Mouse (Mus musculus): ENCODE measurements at regions not wholly inside any gene's neighbourhood (a gene's known extent, or its start where the extent isn't known, plus 50 kb on each side); places are given as distances from the start of the nearest gene placed in this dataset.
A peak's percentile ranks its signal among the peaks of the same experiment; 100 is the strongest.

GRCm38 (mm10) chr8:128113116-128113515, 245.3 kb upstream of the Nrp1 start:
- DNase-seq (ENCODE audit: low spot score in 2 of 2) = no peak

GRCm38 (mm10) chr8:128141290-128141966, 217.0 kb upstream of the Nrp1 start:
- DNase-seq (ENCODE audit: low spot score in 2 of 2) = no peak

DNA sequence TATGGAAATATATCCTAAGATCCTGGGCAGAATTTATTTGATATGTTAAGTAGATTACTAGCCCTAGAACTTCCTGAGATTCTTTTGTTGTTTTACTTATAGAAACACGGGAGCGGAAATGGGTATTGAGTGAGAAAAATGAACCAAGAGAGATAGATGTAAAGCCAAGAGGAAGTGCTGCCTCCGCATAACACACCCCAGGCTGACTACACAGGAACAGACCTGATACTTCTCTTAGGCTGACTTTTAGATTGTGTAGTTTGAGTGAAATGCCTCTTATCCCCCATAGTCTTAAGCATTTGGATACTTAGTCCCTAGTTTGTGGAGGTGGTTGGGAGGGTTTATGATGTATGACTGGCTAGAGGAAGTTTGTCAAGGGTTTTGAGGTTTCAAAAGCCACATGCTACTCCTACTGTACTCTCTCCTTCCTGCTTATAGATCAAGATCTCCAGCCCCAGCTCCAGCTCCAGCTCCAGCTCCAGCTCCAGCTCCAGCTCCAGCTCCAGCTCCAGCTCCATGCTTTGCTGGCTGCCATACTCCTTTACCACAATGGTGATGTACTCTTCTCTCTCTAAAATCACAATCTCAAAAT, 210.0 kb upstream of the Nrp1 start:
- no peak for DNase-seq (ENCODE audit: low spot score in 2 of 2)

GRCm38 (mm10) chr8:128155604-128156003, 202.8 kb upstream of the Nrp1 start:
- DNase-seq (ENCODE audit: low spot score in 2 of 2) = no peak

- no peak for DNase-seq (ENCODE audit: low spot score in 2 of 2)
Measured at GRCm38 (mm10) chr8:128156221-128156620, 202.2 kb upstream of the Nrp1 start.

DNA sequence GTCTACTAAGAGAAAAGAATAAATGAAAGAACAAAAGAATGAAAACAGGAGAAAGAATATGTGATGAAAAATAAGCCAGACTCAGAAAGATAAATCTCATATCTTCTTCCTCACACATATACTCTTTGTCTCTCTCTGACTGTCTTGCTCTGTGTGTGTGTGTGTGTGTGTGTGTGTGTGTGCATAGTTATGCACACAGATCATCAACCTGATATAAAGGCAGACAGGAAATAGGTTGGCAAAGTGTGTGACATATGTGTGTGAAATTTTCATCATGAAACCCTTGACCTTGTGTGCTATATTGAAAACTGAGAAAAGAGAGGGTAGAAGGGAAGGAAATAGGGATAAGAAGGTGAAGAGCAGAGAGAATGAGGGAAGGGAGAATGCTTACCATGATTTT, 195.5 kb upstream of the Nrp1 start:
- no peak for DNase-seq (ENCODE audit: low spot score in 2 of 2)

DNA sequence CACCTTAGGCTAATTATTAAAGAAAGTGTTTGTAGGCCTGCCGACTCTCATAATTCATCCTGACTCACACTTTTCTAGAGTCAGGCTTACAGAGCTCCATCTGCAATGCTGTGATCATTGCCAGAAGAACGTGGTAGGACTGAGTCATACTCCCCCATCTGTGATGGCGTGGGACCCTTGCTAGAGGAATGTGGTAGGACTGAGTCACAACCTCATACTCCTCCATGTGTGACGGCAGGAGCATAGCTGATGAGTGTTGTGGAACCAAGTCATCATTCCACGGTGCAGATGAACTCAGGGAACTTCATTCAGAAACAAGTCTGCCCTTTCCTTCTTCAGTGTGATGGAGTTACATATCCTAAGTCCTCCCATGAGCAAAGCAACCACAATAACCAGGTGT, 193.4 kb upstream of the Nrp1 start:
- DNase-seq (ENCODE audit: low spot score in 2 of 2) = peak; percentile 72 to 78

GRCm38 (mm10) chr8:128165591-128165990, 192.8 kb upstream of the Nrp1 start:
- no peak for DNase-seq (ENCODE audit: low spot score in 2 of 2)

GRCm38 (mm10) chr8:128166097-128166496, 192.3 kb upstream of the Nrp1 start:
- DNase-seq (ENCODE audit: low spot score in 2 of 2) = no peak

- peak; percentile 10 to 22 for DNase-seq (ENCODE audit: low spot score in 2 of 2)
Measured at GRCm38 (mm10) chr8:128168819-128169218, 189.6 kb upstream of the Nrp1 start.

DNA sequence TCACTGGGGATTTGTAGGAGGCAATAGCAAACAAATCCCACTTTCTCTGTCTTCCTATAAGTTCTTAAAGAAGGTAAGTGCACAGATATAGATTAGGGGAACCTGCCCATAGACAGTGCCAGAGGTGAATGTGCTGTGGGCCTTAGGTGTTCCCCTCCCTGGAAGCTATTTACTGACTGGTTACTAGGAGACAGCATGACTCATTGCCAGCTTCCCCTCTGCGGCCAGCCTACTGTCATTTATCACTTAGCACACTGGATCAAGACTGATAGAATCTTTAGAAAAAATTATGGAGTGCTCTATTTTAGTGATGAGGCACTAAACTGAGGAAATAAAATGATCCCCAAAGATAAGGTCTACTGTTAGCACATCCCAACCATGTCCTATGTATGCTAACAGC, 187.3 kb upstream of the Nrp1 start:
- no peak for DNase-seq (ENCODE audit: low spot score in 2 of 2)

GRCm38 (mm10) chr8:128180214-128180613, 178.2 kb upstream of the Nrp1 start:
- DNase-seq (ENCODE audit: low spot score in 2 of 2) = no peak

GRCm38 (mm10) chr8:128183081-128183480, 175.3 kb upstream of the Nrp1 start:
- DNase-seq (ENCODE audit: low spot score in 2 of 2) = no peak

DNA sequence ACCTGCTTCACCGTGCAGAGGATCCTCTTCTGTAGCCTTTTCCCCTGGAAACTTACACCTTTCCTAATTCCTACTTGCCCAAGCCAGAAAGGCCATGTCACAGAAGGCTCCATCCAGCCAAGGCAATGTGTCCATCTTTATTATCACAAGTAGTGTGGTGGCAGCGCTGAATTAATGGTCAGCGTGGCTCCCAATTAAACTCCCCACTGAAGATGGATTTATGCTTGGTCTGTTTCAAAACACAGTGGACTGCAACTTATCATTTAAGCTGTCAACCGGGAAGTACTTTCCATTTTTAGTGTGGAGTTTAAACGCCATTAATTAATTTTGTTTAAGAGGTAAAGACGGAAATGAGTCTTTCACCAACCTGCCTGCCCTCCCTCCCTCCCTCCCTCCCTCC, 170.1 kb upstream of the Nrp1 start:
- DNase-seq (ENCODE audit: low spot score in 2 of 2) = no peak

- DNase-seq (ENCODE audit: low spot score in 2 of 2) = no peak
Measured at GRCm38 (mm10) chr8:128193293-128193887, 165.0 kb upstream of the Nrp1 start.

DNA sequence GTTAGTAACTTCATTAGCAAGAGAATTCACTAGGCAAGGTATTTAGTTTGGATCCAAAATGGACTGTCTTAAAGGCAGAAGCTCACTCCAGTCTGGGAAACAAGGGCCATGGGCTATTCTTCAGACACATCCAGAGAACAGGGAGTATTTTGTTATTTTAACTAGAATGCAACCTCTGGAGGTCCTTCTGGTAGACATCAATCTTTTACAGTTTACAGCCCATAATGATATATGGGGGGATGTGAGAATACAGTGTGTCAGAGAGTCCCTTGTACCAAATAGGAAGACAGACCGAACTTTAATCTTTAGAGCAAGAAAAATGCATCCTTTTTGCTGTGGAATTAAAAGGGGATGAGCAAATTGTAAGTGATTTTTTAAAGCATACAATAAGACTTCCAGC, 157.6 kb upstream of the Nrp1 start:
- no peak for DNase-seq (ENCODE audit: low spot score in 2 of 2)

- DNase-seq (ENCODE audit: low spot score in 2 of 2) = no peak
Measured at GRCm38 (mm10) chr8:128201635-128202034, 156.8 kb upstream of the Nrp1 start.

GRCm38 (mm10) chr8:128202158-128202886, 156.1 kb upstream of the Nrp1 start:
- DNase-seq (ENCODE audit: low spot score in 2 of 2) = no peak

GRCm38 (mm10) chr8:128204803-128205202, 153.6 kb upstream of the Nrp1 start:
- DNase-seq (ENCODE audit: low spot score in 2 of 2) = no peak

DNA sequence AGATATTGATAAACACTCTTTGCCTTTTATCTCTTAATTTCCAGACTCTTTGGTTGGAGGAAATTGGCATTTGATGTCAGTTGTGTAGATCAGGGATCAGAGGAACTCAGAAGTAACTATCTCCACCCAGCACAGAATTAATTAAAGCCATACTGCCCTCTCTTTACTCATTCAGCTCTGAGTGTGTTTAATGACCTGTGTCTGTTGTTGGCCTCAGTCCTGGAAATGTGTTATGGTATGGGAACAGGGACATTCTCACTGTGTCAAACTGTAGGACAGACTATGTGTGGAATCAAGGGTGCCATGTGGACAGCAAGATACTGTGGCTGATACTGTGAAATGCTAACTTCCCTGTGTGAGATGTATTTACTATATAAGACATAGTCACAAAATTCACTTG, 151.3 kb upstream of the Nrp1 start:
- no peak for DNase-seq (ENCODE audit: low spot score in 2 of 2)

DNA sequence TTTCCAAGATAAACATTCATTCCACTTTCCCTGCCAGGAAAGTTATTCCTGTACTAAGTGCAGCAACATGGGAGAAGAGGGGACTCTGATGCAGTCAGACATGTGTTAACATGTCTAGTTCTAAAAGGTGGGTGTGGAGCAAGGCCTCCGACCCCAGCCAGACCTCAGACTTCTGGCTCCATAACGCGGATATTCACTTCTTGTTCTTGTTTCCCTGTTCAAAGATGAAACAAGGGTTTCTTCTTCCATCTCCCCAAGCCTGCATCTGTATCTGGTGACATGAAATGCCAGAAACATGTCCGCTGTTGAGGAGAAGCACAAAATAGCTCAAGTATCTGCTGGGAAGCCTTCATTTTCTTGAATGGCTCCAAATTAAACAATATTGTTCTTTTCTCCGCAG, 147.6 kb upstream of the Nrp1 start:
- no peak for DNase-seq (ENCODE audit: low spot score in 2 of 2)

DNA sequence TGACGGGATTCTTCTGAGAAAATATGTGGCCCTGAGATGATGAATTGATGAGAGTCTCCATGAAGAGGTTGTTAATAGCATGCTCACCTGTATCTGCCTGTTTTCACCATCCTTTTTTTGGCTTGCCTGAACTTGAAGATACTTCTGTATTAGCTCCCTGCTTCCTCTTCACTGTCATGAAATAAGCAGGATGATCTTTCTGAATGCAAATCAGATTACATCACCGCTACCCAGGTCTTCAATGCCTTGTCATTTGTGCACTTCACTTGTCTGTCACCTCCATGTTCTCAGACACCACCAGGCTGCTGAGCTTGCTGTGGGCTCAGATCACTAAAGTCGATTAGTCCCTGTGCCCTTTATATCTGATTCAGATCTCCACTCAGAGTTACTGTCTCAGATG, 146.2 kb upstream of the Nrp1 start:
- DNase-seq (ENCODE audit: low spot score in 2 of 2) = no peak
